Mouse (Mus musculus) brain, embryonic 14.5 days (tissue): ENCODE results near the gene Dnajc8.

Source experiments
- CTCF ChIP-seq: fragments of 200-500 bp; IDR thresholded peaks from 2 replicates; pipeline ENCODE4 v1.5.1; 2012; ENCODE audit warnings: inconsistent platforms, mild to moderate bottlenecking, moderate library complexity, borderline replicate concordance; ENCODE audit not compliant: insufficient read depth, insufficient read length; ENCODE audit errors: extremely low read depth
- POLR2A ChIP-seq: fragments of 200-500 bp; IDR thresholded peaks from 2 replicates; pipeline ENCODE4 v1.6.1; 2012; ENCODE audit warnings: mild to moderate bottlenecking, inconsistent platforms, borderline replicate concordance; ENCODE audit not compliant: poor library complexity, insufficient read depth, insufficient read length, severe bottlenecking; ENCODE audit errors: extremely low read depth

GRCm38 (mm10) chr4:132598861-132599260, 63.5 kb downstream of the Dnajc8 start:
- TF ChIP-seq CTCF (no peak), POLR2A (no peak)
